Mouse (Mus musculus): Measurements from ENCODE around the gene Dmbx1.

Gene Dmbx1

GRCm38 (mm10) chr4:115894281-115894680, 45.4 kb downstream of the Dmbx1 start:
- in situ Hi-C loops (cut with MboI, MseI): no loop called here

- in situ Hi-C loops (cut with MboI, MseI): no loop called here
These were observed 49.2 kb downstream of the Dmbx1 start, which contains the start of gene 6430628N08Rik for GRCm38 (mm10) chr4:115890553-115890952. Gene 6430628N08Rik (plus strand): TSS chr4:115890665.

- in situ Hi-C loops (cut with MboI, MseI): no loop called here
These were observed 49.7 kb downstream of the Dmbx1 start for GRCm38 (mm10) chr4:115890066-115890465.

GRCm38 (mm10) chr4:115886875-115887274, 52.9 kb downstream of the Dmbx1 start:
- in situ Hi-C loops (cut with MboI, MseI): no loop called here

DNA sequence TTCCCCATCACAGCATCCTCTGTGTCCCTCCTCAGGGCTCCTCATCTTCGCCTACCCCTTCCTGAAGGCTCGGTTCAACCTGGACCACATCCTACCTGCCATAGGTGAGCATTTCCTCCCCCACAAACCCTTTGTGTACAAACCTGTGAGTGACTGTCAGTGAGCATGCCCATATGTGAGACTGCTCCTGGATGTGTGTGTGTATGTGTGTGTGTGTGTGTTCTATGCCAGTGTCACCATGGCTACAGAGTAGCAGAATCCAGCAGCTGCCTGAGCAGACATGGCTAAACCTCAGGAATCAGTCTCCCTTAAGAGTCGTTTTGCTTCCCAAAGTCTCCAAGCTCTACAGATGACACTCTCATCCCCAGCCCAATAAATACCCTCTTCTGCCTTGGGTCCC, 53.9 kb downstream of the Dmbx1 start:
- in situ Hi-C loops (cut with MboI, MseI): no loop called here

GRCm38 (mm10) chr4:115884022-115884421, 55.7 kb downstream of the Dmbx1 start, which contains the start of gene Kncn:
Gene Kncn (plus strand): TSS chr4:115884400.
- in situ Hi-C loops (cut with MboI, MseI): no loop called here

DNA sequence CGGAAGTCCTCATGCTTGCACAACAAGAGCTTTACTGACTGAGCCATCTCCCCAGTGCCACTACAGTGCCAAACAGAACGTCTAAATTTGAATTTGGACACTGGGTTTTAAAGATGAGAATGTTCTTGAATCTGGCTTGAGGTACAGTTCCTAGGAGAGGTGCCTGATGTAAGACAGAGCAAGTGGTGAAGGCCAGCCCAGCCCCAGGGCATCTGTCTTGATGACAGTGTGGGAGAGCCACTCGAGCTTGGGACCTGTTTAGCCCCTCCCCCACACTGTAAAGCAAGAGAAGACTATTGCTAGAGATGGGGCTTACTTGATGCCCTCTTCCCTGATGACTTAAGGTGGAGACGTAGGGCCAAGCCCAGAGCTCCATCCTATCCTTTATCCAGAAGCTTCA, 57.5 kb downstream of the Dmbx1 start:
- in situ Hi-C loops (cut with MboI, MseI): no loop called here

GRCm38 (mm10) chr4:115881183-115881582, 58.5 kb downstream of the Dmbx1 start:
- in situ Hi-C loops (cut with MboI, MseI): no loop called here

GRCm38 (mm10) chr4:115878828-115879227, 60.9 kb downstream of the Dmbx1 start:
- in situ Hi-C loops (cut with MboI, MseI): no loop called here

GRCm38 (mm10) chr4:115878216-115878678, 61.5 kb downstream of the Dmbx1 start:
- in situ Hi-C loops (cut with MboI, MseI): no loop called here

- in situ Hi-C loops (cut with MboI, MseI): no loop called here
These were observed 66.5 kb downstream of the Dmbx1 start for GRCm38 (mm10) chr4:115873231-115873630.

DNA sequence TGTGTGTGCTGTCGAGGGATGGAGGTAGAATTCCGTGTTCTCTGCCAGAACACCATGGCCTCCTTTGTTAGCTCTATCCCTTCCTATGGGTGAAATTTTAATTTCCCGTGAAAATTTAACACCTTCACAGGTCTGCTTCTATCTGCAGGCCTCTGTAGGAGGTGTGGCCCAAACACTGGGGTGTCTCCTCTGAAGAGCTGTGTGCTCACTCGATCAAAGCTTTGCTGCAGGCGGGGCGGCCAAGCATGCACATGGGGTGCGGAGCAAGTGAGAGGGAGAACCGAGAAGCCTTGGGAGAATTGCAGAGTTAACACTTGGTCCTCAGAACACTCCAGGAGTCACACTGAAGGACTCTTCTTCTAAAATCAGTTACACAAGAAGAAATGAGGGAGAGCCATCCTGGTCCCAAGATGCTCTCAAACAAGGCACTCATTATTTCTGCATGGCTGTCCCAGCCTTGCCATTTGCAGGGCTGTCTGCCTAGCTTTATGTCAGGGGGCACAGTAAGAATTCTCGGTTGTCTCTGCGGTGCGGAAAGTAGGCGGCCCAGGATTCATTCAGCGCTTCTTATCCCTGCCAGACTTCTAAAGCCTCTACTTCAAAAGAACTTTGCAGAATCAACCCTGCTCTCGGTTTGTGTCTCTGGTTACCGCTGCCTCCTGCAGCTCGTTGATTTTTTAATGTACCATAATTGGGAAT, 70.1 kb downstream of the Dmbx1 start:
- in situ Hi-C loops (cut with MboI, MseI): loop anchor here in 1 of 2 experiments (10.0 kb wide), 1 partner anchor 1165 kb away; no protein-coding TSS in a partner anchor

Measured in T-helper 17 cell (primary cell).